Mouse (Mus musculus) bone marrow macrophage, adult 2 months (primary cell): Measurements from ENCODE around the gene 1700129C05Rik.

Experiments used
- CTCF ChIP-seq: IDR thresholded peaks from 2 replicates; pipeline ENCODE4 v1.5.1; 2012; ENCODE audit warnings: low read depth, mild to moderate bottlenecking, low read length, moderate library complexity
- POLR2A ChIP-seq: IDR thresholded peaks from 2 replicates; pipeline ENCODE4 v1.6.1; 2012; ENCODE audit warnings: mild to moderate bottlenecking, low read depth, low read length, borderline replicate concordance

DNA sequence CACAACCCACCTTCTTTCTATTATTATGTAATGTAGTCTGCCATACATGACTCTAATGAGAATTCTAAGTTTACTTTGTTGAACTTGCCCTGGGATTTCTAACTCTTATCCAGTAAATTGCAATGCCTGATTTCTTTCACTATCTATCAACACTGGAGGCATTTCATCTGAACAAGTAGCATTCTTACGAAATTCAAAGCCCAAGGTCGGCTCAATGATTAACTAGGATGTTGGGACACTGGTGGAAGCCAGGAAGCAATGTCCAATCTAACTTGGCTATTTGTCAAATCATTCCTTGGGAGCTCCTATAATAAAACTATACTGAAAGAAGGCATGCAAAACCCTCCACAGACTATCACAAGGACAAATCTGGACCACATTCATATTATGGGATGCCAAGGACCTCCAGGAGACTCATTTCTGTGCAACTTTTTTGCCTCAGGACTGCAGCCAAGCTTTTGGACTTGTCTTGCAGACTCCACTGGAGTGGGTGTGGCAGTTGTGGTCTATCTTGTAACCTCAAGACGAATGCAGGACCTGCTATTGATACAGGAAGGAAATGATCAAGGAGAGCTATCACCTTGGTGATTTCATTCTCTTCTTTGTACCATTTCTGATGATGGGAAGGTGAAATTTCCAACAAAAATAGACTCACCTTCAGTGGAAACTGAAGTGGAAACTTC is 14.5 kb upstream of the 1700129C05Rik start:
- TF ChIP-seq POLR2A (no peak), CTCF (no peak)
